Mouse (Mus musculus): ENCODE data around the gene Cope. TPM values are rescaled to one million over a fixed set of nuclear protein-coding genes. Genes with fewer than 3 reads are reported as not detected.

The Cope gene
- polyA plus RNA-seq, 1 experiment, result 263 TPM

GRCm38 (mm10) chr8:70309311-70309710 lies 7.0 kb downstream of the Cope start:
- DNase-seq (ENCODE audit: low read depth), result peak; percentile 28
- TF ChIP-seq POLR2A (IDR thresholded peaks at IDR 0.05; ENCODE audit: borderline replicate concordance, extremely low read depth, insufficient read depth, insufficient read length, poor library complexity, severe bottlenecking), result no peak
- TF ChIP-seq CTCF (IDR thresholded peaks at IDR 0.05; ENCODE audit: borderline replicate concordance, extremely low read depth, insufficient read depth, insufficient read length), result peak; percentile 67

- DNase-seq (ENCODE audit: low read depth), result peak; percentile 29
- TF ChIP-seq POLR2A (IDR thresholded peaks at IDR 0.05; ENCODE audit: borderline replicate concordance, extremely low read depth, insufficient read depth, insufficient read length, poor library complexity, severe bottlenecking) (no peak), CTCF (IDR thresholded peaks at IDR 0.05; ENCODE audit: borderline replicate concordance, extremely low read depth, insufficient read depth, insufficient read length) (no peak)
These were observed 11.1 kb downstream of the Cope start for GRCm38 (mm10) chr8:70313399-70313798.

GRCm38 (mm10) chr8:70315624-70316510 lies 13.5 kb downstream of the Cope start, which contains the start of gene Cers1:
Gene Cers1, plus strand, starts transcription at chr8:70315775.
- TF ChIP-seq CTCF (IDR thresholded peaks at IDR 0.05; ENCODE audit: borderline replicate concordance, extremely low read depth, insufficient read depth, insufficient read length), result no peak
- TF ChIP-seq POLR2A (IDR thresholded peaks at IDR 0.05; ENCODE audit: borderline replicate concordance, extremely low read depth, insufficient read depth, insufficient read length, poor library complexity, severe bottlenecking), result peak; percentile 60; the same call in 1 of the 2 replicates
- peak; percentile 88 for DNase-seq (ENCODE audit: low read depth)

- TF ChIP-seq POLR2A (IDR thresholded peaks at IDR 0.05; ENCODE audit: borderline replicate concordance, extremely low read depth, insufficient read depth, insufficient read length, poor library complexity, severe bottlenecking), result no peak
- no peak for TF ChIP-seq CTCF (IDR thresholded peaks at IDR 0.05; ENCODE audit: borderline replicate concordance, extremely low read depth, insufficient read depth, insufficient read length)
- DNase-seq (ENCODE audit: low read depth), result peak; percentile 99
These were observed 14.5 kb downstream of the Cope start for GRCm38 (mm10) chr8:70316511-70317504.

GRCm38 (mm10) chr8:70317872-70318271 lies 15.6 kb downstream of the Cope start:
- TF ChIP-seq CTCF (IDR thresholded peaks at IDR 0.05; ENCODE audit: borderline replicate concordance, extremely low read depth, insufficient read depth, insufficient read length), result no peak
- TF ChIP-seq POLR2A (IDR thresholded peaks at IDR 0.05; ENCODE audit: borderline replicate concordance, extremely low read depth, insufficient read depth, insufficient read length, poor library complexity, severe bottlenecking), result no peak
- DNase-seq (ENCODE audit: low read depth), result no peak

GRCm38 (mm10) chr8:70323716-70324115 lies 21.4 kb downstream of the Cope start:
- no peak for DNase-seq (ENCODE audit: low read depth)
- TF ChIP-seq POLR2A (IDR thresholded peaks at IDR 0.05; ENCODE audit: borderline replicate concordance, extremely low read depth, insufficient read depth, insufficient read length, poor library complexity, severe bottlenecking), result no peak

GRCm38 (mm10) chr8:70327512-70327911 lies 25.2 kb downstream of the Cope start:
- DNase-seq (ENCODE audit: low read depth), result no peak
- TF ChIP-seq CTCF (IDR thresholded peaks at IDR 0.05; ENCODE audit: borderline replicate concordance, extremely low read depth, insufficient read depth, insufficient read length), result no peak
- TF ChIP-seq POLR2A (IDR thresholded peaks at IDR 0.05; ENCODE audit: borderline replicate concordance, extremely low read depth, insufficient read depth, insufficient read length, poor library complexity, severe bottlenecking), result no peak

- DNase-seq (ENCODE audit: low read depth), result no peak
- TF ChIP-seq CTCF (IDR thresholded peaks at IDR 0.05; ENCODE audit: borderline replicate concordance, extremely low read depth, insufficient read depth, insufficient read length) (no peak), POLR2A (IDR thresholded peaks at IDR 0.05; ENCODE audit: borderline replicate concordance, extremely low read depth, insufficient read depth, insufficient read length, poor library complexity, severe bottlenecking) (no peak)
These were observed 27.0 kb downstream of the Cope start, which contains the start of gene Gdf1 for GRCm38 (mm10) chr8:70329124-70329834. Gene Gdf1, plus strand, starts transcription at chr8:70329817.

- DNase-seq (ENCODE audit: low read depth), result no peak
- no peak for TF ChIP-seq POLR2A (IDR thresholded peaks at IDR 0.05; ENCODE audit: borderline replicate concordance, extremely low read depth, insufficient read depth, insufficient read length, poor library complexity, severe bottlenecking)
- TF ChIP-seq CTCF (IDR thresholded peaks at IDR 0.05; ENCODE audit: borderline replicate concordance, extremely low read depth, insufficient read depth, insufficient read length), result no peak
These were observed 27.8 kb downstream of the Cope start for GRCm38 (mm10) chr8:70329835-70330740.

Data from brain, embryonic 14.5 days (tissue).